Mouse (Mus musculus): Measurements from ENCODE around the gene Stard13. TPM values are rescaled to one million over a fixed set of nuclear protein-coding genes. Genes with fewer than 3 reads are reported as not detected.

The Stard13 gene
- polyA plus RNA-seq (2015; fragmentation: Nextera tagmentation; extraction: Ambion mirVana): 20.6 and 21.4 TPM in 2 replicates

DNA sequence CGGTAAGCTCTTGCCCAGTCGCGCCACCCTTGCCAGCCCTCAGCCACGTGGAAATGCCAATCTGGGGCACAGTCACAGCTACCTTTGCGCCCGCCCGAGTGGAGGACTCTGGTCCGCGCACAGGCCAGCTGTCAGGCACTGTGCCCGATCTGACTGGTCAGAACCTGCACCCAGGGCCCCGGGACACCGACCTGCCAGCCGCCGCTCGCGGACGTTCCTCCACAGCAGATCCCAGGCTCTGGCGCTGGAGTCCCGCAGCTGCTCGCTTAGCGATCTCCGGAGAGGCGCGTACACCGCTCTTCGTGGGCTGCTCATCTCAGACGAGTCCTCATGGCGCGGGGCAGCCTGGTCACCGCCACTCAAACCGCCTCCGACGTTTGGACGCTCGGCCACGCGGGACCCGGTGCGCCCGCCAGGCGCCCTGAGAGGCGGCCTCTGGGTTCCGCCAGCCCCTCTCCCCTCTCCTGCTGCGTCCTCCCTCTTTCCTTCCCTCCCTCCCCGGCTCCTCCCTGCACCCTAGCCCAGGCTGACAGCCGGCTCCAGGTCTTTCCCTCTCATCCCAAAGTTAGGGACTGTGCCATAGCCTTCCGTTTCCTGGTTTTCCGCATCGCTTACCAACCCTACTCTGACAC is at the start of gene Stard13:
Gene Stard13, minus strand, starts transcription at position 437 of the 632 bp plus-strand sequence.
- H3K4me3 ChIP-seq (ENCODE audit: low read length): peak within 1 kb of the TSS; percentile 65
- ATAC-seq (ENCODE audit: low read depth): peak; percentile 92
- no peaks in the 10 kb centered on the region for H3K27me3 ChIP-seq (ENCODE audit: control insufficient read depth, insufficient read depth, low read depth, low read length)
- H3K9me3 ChIP-seq (ENCODE audit: control insufficient read depth, low read length): no peaks in the 10 kb centered on the region
- no peaks in the 10 kb centered on the region for H3K36me3 ChIP-seq (ENCODE audit: control insufficient read depth, insufficient read depth, low read length)
- H3K4me1 ChIP-seq (replicated peaks; ENCODE audit: control insufficient read depth, insufficient read depth, low read length): peaks cover 13% of the 10 kb centered on the region
- H3K4me2 ChIP-seq (ENCODE audit: low read depth, low read length): peak within 1 kb of the TSS; percentile 73
- H3K9ac ChIP-seq (ENCODE audit: low read length): peak within 1 kb of the TSS; percentile 80
- H3K27ac ChIP-seq (ENCODE audit: low read length): no peak within 1 kb of the TSS
- WGBS: 1% methylated on average over 49 of the region's 49 CpGs

DNA sequence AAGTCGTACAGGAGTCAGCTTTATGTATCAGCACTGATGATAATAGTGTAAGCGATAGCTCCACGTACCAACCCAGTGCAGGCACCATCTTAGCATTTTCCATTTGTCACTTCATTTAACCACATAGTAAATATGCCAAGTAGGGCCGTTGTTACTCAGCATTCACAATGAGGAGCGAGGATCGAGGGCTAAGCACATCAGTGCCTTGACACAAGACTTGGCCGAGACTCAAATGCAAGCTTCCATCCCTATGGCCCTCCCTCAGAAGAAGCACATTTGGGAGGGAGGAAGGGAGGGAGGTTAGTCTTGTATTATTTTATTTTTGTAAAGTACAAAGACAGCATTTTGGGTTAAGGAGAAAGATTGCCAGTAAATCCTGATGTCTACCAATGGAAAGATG is 45.9 kb upstream of the Stard13 start:
- H3K27ac ChIP-seq (ENCODE audit: low read length): no peak overlapping the region
- 63% methylated on average over 7 of the region's 7 CpGs for WGBS
- no peaks in the 10 kb centered on the region for H3K4me1 ChIP-seq (replicated peaks; ENCODE audit: control insufficient read depth, insufficient read depth, low read length)
- H3K27me3 ChIP-seq (ENCODE audit: control insufficient read depth, insufficient read depth, low read depth, low read length): no peaks in the 10 kb centered on the region
- no peak overlapping the region for H3K4me3 ChIP-seq (ENCODE audit: low read length)
- H3K9ac ChIP-seq (ENCODE audit: low read length): no peak overlapping the region
- no peak overlapping the region for H3K4me2 ChIP-seq (ENCODE audit: low read depth, low read length)
- peak; percentile 59; the same call in 1 of the 2 replicates for ATAC-seq (ENCODE audit: low read depth)
- no peaks in the 10 kb centered on the region for H3K9me3 ChIP-seq (ENCODE audit: control insufficient read depth, low read length)
- H3K36me3 ChIP-seq (ENCODE audit: control insufficient read depth, insufficient read depth, low read length): no peaks in the 10 kb centered on the region

DNA sequence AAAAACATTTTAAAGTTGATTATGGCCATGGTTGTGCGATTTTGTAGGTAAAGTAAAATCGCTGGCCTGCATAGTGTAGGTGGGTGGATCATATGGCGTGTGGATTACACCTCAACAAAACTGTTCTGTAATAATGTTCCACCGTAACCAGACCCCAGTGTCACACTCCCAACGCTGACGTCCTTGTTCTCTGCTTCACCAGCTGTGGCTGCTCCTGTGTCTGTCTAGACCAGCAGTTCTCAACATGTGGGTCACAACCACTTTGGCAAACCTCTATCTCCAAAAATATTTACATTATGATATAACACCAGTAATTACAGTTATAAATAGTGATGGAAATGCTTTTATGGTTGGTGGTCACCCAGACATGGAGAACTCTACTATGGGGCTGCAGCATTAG is 44.3 kb upstream of the Stard13 start:
- ATAC-seq (ENCODE audit: low read depth): peak; percentile 71
- Histone ChIP-seq H3K36me3 (ENCODE audit: control insufficient read depth, insufficient read depth, low read length) (no peaks in the 10 kb centered on the region), H3K9ac (ENCODE audit: low read length) (no peak overlapping the region), H3K27me3 (ENCODE audit: control insufficient read depth, insufficient read depth, low read depth, low read length) (no peaks in the 10 kb centered on the region), H3K4me3 (ENCODE audit: low read length) (no peak overlapping the region), H3K4me2 (ENCODE audit: low read depth, low read length) (no peak overlapping the region), H3K27ac (ENCODE audit: low read length) (no peak overlapping the region), H3K9me3 (ENCODE audit: control insufficient read depth, low read length) (no peaks in the 10 kb centered on the region), H3K4me1 (replicated peaks; ENCODE audit: control insufficient read depth, insufficient read depth, low read length) (no peaks in the 10 kb centered on the region)
- WGBS: 77% methylated on average over 6 of the region's 6 CpGs

DNA sequence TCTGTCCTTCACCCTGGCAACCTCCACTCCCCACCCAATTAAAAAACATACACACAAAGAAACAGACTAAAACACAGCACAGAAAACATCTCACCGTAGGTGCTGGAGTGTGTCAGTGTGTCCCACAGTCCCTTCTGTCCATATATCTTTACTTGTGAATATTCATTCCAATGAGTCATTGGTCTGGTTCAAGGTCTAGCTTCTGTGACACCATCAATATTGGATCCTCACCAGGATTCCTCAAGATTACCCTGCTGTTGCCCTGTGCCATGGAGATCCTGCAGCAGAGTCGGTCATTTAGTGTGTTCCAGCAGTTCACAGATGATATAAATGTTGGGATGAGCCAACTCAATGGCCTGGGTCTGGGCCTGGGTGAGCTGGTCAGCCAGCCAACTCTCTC is 42.4 kb upstream of the Stard13 start:
- Histone ChIP-seq H3K4me1 (replicated peaks; ENCODE audit: control insufficient read depth, insufficient read depth, low read length) (no peaks in the 10 kb centered on the region), H3K9me3 (ENCODE audit: control insufficient read depth, low read length) (no peaks in the 10 kb centered on the region), H3K4me2 (ENCODE audit: low read depth, low read length) (no peak overlapping the region), H3K36me3 (ENCODE audit: control insufficient read depth, insufficient read depth, low read length) (no peaks in the 10 kb centered on the region), H3K27ac (ENCODE audit: low read length) (no peak overlapping the region), H3K9ac (ENCODE audit: low read length) (no peak overlapping the region), H3K27me3 (ENCODE audit: control insufficient read depth, insufficient read depth, low read depth, low read length) (no peaks in the 10 kb centered on the region), H3K4me3 (ENCODE audit: low read length) (no peak overlapping the region)
- 90% methylated on average over 2 of the region's 2 CpGs for WGBS
- no peak for ATAC-seq (ENCODE audit: low read depth)

DNA sequence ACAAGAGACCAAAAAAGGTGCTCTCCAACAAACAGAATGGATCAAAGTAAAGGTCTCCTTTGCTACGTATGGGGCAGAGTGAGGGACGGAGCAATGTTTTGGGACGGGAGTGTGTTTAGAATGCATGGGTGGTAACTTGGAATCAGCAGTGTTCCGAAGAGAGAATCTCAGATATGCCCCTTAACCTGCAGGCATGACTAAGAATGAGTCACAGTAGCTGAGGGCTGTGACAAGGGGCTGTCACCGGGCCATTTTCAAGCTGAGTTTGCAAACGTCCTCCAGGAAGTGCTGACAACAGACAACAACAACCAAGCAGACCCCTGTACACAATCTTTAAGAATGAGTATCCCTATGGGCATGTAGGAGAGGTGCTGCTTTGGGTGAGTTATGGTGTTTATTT is 40.6 kb upstream of the Stard13 start:
- ATAC-seq (ENCODE audit: low read depth): no peak
- Histone ChIP-seq H3K4me3 (ENCODE audit: low read length) (no peak overlapping the region), H3K36me3 (ENCODE audit: control insufficient read depth, insufficient read depth, low read length) (no peaks in the 10 kb centered on the region), H3K9me3 (ENCODE audit: control insufficient read depth, low read length) (no peaks in the 10 kb centered on the region), H3K4me1 (replicated peaks; ENCODE audit: control insufficient read depth, insufficient read depth, low read length) (no peaks in the 10 kb centered on the region), H3K27ac (ENCODE audit: low read length) (no peak overlapping the region), H3K27me3 (ENCODE audit: control insufficient read depth, insufficient read depth, low read depth, low read length) (no peaks in the 10 kb centered on the region), H3K9ac (ENCODE audit: low read length) (no peak overlapping the region), H3K4me2 (ENCODE audit: low read depth, low read length) (no peak overlapping the region)
- 53% methylated on average over 6 of the region's 6 CpGs for WGBS

DNA sequence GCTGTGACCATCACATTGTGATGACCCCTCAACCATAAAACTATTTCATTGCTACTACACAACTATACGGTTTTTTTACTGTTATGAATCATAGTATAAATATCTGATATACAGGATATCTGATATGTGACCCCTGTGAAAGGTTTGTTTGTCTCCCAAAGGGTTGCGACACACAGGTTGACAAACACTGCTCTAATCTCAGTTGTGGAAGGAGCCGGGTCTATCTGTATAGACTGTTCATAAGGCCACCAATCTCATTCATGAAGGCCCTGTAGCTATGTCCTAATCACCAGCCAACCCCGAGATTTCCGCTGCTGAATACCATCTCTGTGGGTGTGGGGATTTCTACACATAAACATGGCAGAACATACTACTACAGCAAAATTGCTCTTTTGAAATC is 37.2 kb upstream of the Stard13 start:
- Histone ChIP-seq H3K4me1 (replicated peaks; ENCODE audit: control insufficient read depth, insufficient read depth, low read length) (no peaks in the 10 kb centered on the region), H3K4me3 (ENCODE audit: low read length) (no peak overlapping the region), H3K27me3 (ENCODE audit: control insufficient read depth, insufficient read depth, low read depth, low read length) (no peaks in the 10 kb centered on the region), H3K9ac (ENCODE audit: low read length) (no peak overlapping the region), H3K27ac (ENCODE audit: low read length) (no peak overlapping the region), H3K36me3 (ENCODE audit: control insufficient read depth, insufficient read depth, low read length) (no peaks in the 10 kb centered on the region), H3K9me3 (ENCODE audit: control insufficient read depth, low read length) (no peaks in the 10 kb centered on the region), H3K4me2 (ENCODE audit: low read depth, low read length) (no peak overlapping the region)
- WGBS: 86% methylated on average over 5 of the region's 5 CpGs
- no peak for ATAC-seq (ENCODE audit: low read depth)

DNA sequence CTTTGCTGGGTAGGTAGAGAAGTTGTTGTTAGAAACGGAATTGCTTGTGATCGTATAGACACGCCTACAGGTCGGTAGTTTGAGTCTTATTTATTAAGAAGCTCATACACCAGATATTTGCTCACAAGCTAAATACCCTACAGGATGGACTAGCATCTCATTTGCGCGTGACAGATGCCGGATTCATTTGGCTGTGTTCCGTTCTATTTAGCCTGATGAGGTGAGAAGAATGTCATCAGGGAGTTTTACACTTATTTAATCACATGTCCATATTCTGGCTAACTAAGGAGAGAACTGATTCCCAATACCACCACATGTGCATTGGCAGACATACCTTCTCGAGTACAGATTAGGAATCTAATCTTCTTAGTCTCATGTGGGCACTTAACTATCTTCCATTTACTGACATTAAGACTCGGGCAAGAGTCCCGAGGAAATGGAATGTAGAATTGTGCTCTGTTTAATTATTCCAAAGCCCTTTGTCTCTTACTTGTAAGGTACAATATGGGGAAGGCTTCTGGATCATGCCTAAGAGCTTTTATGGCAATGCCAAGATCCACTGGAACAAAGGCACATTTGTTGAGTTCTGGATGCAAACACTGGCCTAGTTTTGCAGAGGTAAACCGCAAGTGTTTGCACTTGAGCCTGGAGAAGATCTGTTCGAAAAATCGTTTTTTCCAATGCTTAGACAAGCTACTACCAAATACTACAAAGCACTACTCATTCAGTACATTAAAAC is 33.4 kb upstream of the Stard13 start:
- no peak for ATAC-seq (ENCODE audit: low read depth)
- H3K4me2 ChIP-seq (ENCODE audit: low read depth, low read length): no peak overlapping the region
- H3K9me3 ChIP-seq (ENCODE audit: control insufficient read depth, low read length): no peaks in the 10 kb centered on the region
- no peak overlapping the region for H3K4me3 ChIP-seq (ENCODE audit: low read length)
- no peaks in the 10 kb centered on the region for H3K4me1 ChIP-seq (replicated peaks; ENCODE audit: control insufficient read depth, insufficient read depth, low read length)
- no peaks in the 10 kb centered on the region for H3K27me3 ChIP-seq (ENCODE audit: control insufficient read depth, insufficient read depth, low read depth, low read length)
- 64% methylated on average over 14 of the region's 14 CpGs for WGBS
- H3K9ac ChIP-seq (ENCODE audit: low read length): no peak overlapping the region
- no peaks in the 10 kb centered on the region for H3K36me3 ChIP-seq (ENCODE audit: control insufficient read depth, insufficient read depth, low read length)
- no peak overlapping the region for H3K27ac ChIP-seq (ENCODE audit: low read length)

DNA sequence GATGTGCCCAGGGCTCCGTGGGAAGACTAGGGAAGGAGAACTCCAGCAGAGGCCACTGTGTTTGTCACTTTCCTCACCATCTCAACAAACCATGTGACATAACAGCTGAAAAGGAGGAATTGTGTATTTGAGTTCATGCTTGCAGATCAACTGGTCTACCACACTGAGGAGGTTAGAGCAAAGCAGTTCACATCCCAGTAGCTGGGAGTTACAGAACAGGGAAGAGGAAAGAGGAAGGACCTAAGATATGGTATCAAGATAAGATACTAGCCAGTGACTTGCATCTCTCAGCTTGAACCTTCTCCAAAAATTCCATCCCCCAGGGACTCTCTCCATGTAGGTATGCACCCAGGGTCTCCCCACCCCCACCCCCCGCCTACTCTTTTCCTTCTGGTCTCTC is 27.9 kb upstream of the Stard13 start:
- Histone ChIP-seq H3K4me3 (ENCODE audit: low read length) (no peak overlapping the region), H3K9ac (ENCODE audit: low read length) (no peak overlapping the region), H3K4me2 (ENCODE audit: low read depth, low read length) (no peak overlapping the region), H3K27ac (ENCODE audit: low read length) (no peak overlapping the region), H3K27me3 (ENCODE audit: control insufficient read depth, insufficient read depth, low read depth, low read length) (no peaks in the 10 kb centered on the region), H3K4me1 (replicated peaks; ENCODE audit: control insufficient read depth, insufficient read depth, low read length) (no peaks in the 10 kb centered on the region), H3K36me3 (ENCODE audit: control insufficient read depth, insufficient read depth, low read length) (no peaks in the 10 kb centered on the region), H3K9me3 (ENCODE audit: control insufficient read depth, low read length) (no peaks in the 10 kb centered on the region)
- ATAC-seq (ENCODE audit: low read depth): no peak
- WGBS: 70% methylated on average over 2 of the region's 2 CpGs

DNA sequence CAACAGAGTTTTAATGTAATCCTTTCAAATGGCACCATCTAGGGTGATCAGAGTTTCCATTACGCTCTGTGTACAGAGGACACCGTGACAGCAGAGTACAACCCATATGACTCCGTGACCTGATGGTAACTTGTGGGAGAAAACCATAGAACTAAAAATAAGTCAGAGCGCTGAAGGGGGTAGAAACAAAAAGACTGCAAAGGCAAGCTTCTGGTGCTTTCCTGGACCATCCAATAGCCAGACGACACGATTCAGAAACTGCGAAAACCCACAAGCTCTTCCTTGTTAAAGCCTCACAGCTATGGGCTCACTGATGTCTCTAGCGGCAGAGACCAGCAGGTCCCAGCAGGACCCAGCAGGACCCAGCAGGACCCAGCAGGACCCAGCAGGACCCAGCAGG is 18.6 kb upstream of the Stard13 start:
- H3K4me3 ChIP-seq (ENCODE audit: low read length): no peak overlapping the region
- no peak overlapping the region for H3K9ac ChIP-seq (ENCODE audit: low read length)
- no peaks in the 10 kb centered on the region for H3K36me3 ChIP-seq (ENCODE audit: control insufficient read depth, insufficient read depth, low read length)
- peak; percentile 59 for ATAC-seq (ENCODE audit: low read depth)
- peak overlapping the region; percentile 25; the same call in 1 of the 2 replicates for H3K4me2 ChIP-seq (ENCODE audit: low read depth, low read length)
- H3K4me1 ChIP-seq (replicated peaks; ENCODE audit: control insufficient read depth, insufficient read depth, low read length): peaks cover 12% of the 10 kb centered on the region
- H3K9me3 ChIP-seq (ENCODE audit: control insufficient read depth, low read length): no peaks in the 10 kb centered on the region
- H3K27ac ChIP-seq (ENCODE audit: low read length): no peak overlapping the region
- H3K27me3 ChIP-seq (ENCODE audit: control insufficient read depth, insufficient read depth, low read depth, low read length): no peaks in the 10 kb centered on the region
- 63% methylated on average over 8 of the region's 8 CpGs for WGBS
